Mouse (Mus musculus) ZHBTc4 (cell line): ENCODE measurements at regions not wholly inside any gene's neighbourhood (a gene's known extent, or its start where the extent isn't known, plus 50 kb on each side); places are given as distances from the start of the nearest gene placed in this dataset.

Source experiments
- DNase-seq: peaks from one replicate; pipeline ENCODE4 v3.0.0-alpha.2; 2011; ENCODE audit warnings: low read depth, low spot score

DNA sequence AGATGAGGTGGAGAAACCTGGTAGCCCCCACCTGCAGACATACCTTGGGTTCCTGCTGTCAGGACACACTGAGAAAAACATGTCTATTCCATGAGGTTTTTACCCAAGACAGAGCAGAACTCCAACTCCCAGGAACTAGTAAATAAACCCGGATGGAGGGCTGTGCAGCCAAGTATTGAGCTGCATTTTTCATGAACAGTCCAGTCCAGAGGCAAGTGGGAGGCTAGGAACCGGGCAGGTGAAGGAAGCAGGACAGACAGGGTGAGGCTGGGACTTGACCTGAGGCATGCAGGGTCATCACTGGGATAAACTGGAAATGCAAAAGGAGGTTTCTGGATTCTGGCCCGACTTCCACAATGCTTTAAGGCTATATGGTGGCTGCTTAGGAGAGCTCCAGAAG, 114.8 kb upstream of the Lrig1 start:
- no peak for DNase-seq

GRCm38 (mm10) chr6:94813481-94814148, 113.7 kb upstream of the Lrig1 start:
- no peak for DNase-seq

DNA sequence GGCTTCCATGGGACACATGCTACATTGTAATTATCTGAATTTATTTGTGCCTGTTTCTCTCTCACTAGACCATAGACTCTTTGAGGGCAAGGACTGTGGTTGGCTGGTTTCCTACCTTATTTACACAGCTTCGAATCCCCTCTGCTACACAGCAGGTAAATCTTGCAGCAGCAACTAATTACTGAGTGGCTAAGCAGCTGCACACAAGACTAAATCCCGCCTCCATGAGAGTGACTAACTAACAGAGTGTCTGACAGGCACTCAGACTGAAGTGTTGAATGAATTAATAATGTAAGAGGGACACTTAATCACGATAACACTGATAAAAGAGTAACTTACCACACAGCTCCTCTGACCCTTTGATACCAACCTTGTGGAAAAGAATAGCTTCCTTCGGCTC, 111.9 kb upstream of the Lrig1 start:
- no peak for DNase-seq

DNA sequence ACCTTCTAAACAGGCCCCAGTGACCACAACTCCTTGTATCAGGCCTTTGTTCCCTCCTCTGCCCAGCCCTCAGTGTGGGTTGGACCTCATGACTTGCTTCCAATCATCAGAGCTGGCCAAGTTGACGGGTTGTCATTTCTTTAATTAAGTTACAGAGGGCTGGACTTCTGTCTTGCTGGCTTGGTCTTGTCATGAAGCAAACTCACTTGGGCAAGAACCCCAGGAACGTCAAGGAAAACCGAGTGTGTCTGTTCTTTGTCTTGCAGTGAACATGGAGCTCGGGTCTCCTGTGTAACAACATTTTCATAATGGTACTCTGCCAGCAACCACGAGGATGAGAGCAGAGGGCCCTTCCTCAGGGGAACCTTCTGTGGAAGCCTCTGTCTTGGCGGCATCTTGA, 107.3 kb upstream of the Lrig1 start:
- DNase-seq = no peak

GRCm38 (mm10) chr6:94806481-94807160, 106.7 kb upstream of the Lrig1 start:
- DNase-seq = no peak

DNA sequence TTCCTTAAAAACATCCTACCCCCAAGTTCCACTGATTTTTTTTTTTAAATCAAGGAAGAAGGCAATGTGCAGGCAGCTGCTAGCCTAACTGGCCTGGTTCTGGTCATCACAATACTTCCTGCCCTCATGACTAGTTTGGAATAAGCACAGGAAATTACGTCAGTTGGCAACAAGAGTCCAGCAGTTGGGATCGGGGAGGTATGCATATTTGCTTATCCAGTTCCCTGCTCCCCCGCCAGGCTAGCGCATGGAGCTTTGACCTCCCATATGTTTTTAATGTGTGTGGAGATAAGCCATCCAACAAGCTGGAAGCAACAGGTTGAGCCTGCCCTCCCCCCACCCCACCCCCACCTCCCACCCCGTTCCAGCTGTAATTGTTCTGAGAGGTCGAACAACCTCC, 105.7 kb upstream of the Lrig1 start:
- DNase-seq = peak; percentile 13

DNA sequence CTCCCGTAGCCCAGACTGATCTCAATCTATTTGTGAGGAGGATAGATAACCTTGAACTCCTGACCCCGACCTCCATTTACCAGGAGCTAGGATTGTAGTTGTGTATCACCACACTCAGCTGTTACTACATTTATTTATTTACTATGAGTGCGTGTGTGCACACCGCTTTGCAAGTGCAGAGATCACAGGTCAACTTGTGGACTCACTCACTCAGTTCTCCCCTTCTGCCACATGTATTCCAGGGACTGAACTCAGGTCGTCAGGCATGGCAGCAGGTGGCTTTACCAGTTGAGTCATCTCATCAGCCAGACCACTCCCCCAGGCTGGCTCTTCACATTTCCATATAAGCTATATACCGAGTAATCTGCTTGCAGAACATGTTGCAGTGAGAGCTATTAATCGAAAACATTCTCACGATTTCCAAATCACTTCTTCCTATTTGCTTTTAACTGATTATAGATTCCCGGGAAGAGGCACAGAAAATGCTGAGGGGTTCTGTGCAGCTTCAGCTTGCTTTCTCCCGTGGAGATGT, 104.4 kb upstream of the Lrig1 start:
- no peak for DNase-seq

GRCm38 (mm10) chr6:94801039-94801438, 101.1 kb upstream of the Lrig1 start:
- no peak for DNase-seq

- DNase-seq = no peak
These were observed 98.7 kb upstream of the Lrig1 start for GRCm38 (mm10) chr6:94798545-94799211.

DNA sequence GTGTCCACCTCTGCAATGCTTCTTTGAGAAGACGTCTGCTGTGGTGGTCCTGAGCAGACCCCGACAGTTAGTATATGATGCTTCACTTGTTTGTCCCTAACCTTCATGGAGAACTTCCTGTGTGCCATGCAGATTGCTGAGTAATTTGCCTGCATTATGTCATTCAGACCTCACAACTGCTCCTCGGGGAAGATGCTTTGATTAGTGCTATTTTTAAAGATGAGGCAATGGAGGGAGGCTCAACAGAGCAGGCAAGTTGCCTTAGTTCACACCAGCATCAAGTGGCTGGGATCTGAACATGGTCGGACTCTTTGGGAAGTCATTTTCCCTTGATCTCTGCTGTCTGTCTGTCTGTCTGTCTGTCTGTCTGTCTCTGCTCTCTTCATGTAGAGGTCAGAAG, 95.5 kb upstream of the Lrig1 start:
- no peak for DNase-seq

DNA sequence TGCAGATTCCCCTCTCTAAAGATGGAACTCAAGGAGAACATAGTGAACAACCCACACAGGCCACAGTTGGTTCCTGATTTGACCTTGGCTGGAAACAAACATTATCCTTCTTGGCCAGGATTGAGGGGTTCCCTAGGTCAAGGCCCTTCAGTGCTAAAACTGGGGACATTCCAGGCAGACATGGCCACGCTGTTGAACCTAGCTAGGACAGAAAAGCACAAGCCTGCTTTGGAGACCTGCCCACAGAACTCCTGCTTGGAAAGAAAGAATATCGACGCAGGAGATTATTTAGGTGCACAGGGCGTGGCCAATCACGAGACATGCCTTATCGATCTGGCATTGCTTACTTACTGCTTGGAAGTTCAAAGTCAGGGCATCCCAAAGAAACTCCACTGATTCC, 93.6 kb upstream of the Lrig1 start:
- no peak for DNase-seq

GRCm38 (mm10) chr6:94792312-94792711, 92.4 kb upstream of the Lrig1 start:
- DNase-seq = no peak

- DNase-seq = no peak
These were observed 89.4 kb upstream of the Lrig1 start for GRCm38 (mm10) chr6:94789308-94789763.

- DNase-seq = no peak
These were observed 83.5 kb upstream of the Lrig1 start for GRCm38 (mm10) chr6:94783471-94783870.

GRCm38 (mm10) chr6:94780621-94781020, 80.7 kb upstream of the Lrig1 start:
- peak; percentile 89 for DNase-seq

- DNase-seq = no peak
These were observed 79.9 kb upstream of the Lrig1 start for GRCm38 (mm10) chr6:94779854-94780253.

DNA sequence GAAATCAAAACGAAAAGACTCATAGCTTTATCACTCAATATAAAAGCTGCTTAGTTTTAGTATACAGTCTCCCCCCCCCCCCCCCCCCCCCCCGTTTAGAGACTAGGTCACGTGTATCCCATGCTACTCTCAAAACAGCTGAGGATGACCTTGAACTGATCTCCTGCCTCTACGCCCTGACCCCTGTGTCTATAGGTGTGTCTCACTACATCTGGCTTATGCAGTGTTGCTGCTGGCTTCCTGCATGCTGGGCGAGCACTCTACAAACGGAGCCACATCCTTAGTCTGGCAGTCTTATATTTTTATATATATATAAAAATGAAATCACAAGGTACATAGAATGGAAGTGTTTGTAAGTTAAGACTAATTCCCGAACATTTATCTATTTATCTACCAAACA, 79.3 kb upstream of the Lrig1 start:
- peak; percentile 59 for DNase-seq

- DNase-seq = no peak
These were observed 78.8 kb upstream of the Lrig1 start for GRCm38 (mm10) chr6:94778797-94779196.

DNA sequence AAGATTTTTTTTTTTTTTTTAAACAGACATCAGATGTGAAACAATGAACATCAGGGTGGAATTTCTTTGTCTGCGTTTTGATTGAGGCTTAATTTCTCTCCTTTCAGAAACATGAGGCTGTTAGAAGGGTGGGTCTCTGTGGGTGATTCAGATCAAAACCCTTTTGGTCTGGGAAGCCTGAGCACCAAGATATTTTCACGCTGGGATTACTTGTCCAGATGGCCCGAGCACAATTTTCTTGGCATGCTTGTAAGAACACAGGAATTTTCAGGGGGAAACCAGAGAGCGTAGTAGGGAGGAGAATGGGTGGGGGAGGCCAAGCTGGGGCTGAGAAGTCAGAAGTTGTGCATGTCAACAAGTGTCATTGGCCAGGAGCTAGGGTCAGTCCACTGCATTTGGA, 76.6 kb upstream of the Lrig1 start:
- DNase-seq = peak; percentile 70

GRCm38 (mm10) chr6:94774871-94775270, 74.9 kb upstream of the Lrig1 start:
- DNase-seq = peak; percentile 47

DNA sequence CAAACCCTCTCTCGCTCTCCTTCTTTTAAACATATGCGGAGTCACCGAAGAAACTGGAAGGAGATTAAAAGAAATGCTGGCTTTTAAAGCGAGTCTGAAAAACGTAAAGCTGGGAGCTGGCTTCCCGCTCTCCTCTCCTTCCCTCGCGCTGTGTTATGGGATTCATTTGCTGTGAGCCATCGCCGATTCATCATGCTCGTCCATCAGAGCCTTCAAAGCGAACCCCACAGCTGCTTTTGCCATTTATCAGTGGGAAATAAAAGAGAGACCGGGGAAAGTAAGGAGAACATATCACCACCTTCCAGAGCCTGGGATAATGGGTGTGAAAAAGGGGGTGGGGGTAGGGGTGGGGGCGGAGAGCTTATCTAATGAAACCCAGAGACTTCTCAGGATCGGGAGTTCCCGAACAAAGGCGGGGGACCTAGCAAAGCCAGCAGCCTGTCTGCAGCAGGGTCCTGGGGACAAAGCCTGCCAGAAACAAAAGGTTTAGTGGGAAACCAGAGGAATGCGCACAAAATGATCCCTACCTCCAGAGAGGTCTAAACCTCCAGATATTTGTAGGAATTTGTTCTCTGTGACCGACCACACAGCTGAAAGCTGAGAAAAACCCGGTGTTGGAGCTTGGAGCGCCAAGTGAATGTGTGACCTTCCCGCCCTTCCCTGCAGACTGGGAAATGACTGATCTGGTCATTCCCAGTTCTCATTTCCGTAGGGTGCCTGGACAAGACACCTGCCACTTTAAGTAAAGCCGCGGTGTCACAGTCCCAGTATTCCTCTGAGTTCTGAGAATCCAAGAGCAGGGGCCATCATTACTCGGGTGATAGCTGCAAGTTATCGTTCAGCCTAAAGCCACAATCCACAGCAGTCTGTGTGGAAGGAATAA, 73.9 kb upstream of the Lrig1 start:
- DNase-seq = peak; percentile 86
